Mouse (Mus musculus) testis, postnatal 14 days (tissue): ENCODE results near the gene Senp5.

Experiments
- DNase-seq: peaks from one replicate; pipeline ENCODE4 v3.0.0; 2021; ENCODE audit warnings: low spot score

The Senp5 gene

DNA sequence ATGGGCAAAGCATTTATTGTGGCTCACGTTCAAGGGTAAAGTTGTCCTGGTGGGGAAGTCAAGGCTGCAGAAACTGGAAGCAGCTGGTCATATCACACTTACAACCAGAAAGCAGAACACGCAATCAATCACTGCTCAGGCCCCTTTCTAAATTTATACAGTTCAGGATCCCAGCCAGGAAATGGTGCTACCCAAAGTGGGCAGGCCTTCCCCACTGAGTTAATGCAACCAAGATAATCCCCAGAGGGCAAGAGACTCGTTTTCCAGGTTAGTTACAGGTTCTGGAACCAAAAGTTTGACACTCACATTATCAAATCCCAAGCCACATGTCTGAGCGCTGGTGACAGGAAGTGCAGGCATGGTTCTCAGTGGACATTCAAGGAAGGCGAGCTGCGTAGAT is 64.2 kb downstream of the Senp5 start:
- DNase-seq = no peak

DNA sequence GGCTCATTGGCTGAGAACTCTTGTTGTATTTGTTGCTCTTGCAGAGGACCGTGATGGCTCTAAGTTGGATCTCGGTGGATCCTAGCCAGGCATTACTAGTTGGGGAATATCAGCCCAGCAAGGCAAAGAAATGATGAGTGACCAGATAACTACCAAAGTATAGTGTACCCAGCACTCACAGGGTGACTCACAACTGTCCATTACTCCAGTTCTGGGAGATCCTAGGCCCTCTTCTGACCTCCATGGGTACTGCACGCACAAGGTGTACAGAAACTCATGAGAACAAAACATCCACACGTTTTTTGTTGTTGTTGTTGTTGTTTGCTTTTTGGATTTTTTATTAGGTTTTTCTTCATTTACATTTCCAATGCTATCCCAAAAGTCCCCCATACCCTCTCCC is 66.5 kb downstream of the Senp5 start:
- no peak for DNase-seq

DNA sequence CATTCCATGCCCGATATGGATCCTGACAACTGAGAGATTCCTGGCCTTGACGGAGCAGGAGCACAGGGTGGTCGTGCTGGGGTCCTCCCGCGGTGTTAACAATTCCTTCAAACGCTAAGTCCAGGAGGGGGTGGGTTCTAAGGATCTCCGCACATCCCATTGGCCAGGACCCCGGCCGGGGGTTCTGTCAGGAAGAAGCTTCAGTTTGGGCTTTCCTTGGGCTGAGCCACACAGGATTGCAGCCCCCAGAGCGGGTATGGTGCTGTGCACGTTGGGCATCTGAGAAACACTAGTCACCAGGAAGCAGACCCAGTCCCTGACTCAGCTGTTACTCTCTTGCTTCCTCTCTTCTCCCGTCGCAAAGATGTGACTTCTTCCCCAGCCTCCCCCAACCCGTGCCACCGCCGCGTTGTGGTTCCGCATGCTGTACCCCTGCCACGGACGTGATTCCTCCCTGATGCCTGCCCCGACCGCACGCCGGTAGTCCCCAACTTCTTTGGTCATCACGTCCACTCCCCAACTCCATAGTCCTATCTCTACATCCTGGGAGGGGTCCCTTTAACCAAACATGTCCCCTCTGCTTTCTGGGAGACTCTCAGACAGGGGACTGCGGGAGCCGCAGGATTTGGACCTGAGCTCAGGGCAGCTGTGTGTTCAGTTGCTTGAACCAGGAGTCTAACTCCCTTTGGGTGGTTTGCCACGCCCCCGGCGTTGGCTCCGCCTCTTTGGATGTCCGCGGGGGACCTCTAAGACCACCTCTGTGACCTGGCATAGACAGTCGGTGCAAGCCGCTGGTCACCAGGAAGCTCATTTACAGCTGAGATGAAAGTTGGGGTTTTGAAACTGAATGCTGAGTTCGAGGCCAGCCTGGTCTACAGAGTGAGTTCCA is 67.8 kb downstream of the Senp5 start:
- no peak for DNase-seq

DNA sequence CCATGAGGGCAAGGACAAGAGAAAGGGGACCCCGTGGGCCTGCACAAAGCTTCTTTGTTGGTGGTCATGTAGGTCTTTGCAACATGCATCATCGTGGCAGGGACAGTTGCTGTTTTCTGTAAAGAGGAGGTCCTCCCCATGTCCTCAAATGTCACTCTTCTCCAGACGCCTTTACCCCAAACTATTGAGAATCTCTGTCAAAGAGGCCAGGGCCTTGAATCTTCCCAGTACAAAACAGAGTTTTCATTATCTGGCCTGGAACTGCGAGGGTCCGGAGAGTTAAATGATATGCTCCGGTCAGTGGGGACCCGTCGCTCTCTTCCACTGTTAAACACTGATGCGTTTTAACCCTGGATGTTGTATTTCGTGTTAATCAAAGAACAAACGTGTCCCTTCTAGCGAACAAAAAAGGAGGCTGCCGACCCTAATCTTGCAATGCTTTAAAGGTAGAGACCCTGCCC is 68.5 kb downstream of the Senp5 start:
- no peak for DNase-seq

DNA sequence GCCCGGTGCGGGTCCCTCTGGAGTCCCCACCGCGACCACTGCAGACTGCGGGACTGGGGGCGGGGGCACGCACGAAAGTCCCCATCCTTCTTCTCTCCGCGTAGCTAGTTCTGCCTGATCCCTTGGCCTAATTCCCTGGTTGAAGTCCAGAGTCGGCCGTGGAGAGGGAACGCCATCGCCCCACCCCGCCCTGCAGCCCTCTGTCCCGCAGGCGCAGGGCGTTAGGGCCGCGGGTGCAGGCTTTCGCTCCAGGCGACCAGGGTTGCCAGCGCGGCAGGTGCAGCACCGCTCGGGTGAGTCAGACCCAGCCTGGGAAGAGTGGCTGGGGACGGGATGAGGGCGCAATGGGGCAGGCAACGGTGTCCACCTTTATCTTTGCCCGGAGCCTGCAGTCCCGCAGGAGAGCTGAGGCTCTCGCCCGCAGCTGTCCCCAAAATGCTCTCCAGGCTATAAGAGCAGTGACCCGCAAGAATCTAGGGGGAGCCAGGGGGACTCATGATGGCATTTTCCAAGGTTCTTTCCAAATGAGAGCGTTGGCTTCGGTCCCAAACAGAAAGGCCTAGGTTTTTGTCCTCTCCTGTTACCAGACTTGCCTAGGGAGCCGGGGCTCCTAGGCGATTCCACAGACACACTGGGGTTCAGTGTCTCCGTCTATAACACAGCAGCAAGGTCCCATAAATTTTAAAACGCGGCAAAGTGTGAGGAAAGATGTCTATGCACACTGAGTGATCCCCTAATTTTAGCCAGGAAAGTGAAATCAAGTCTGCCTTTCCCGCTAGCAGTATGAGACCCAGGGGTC is 69.1 kb downstream of the Senp5 start, which contains the start of gene Pigz:
Gene Pigz (plus strand): TSS at position 101 of the 799 bp plus-strand sequence.
- DNase-seq = no peak

DNA sequence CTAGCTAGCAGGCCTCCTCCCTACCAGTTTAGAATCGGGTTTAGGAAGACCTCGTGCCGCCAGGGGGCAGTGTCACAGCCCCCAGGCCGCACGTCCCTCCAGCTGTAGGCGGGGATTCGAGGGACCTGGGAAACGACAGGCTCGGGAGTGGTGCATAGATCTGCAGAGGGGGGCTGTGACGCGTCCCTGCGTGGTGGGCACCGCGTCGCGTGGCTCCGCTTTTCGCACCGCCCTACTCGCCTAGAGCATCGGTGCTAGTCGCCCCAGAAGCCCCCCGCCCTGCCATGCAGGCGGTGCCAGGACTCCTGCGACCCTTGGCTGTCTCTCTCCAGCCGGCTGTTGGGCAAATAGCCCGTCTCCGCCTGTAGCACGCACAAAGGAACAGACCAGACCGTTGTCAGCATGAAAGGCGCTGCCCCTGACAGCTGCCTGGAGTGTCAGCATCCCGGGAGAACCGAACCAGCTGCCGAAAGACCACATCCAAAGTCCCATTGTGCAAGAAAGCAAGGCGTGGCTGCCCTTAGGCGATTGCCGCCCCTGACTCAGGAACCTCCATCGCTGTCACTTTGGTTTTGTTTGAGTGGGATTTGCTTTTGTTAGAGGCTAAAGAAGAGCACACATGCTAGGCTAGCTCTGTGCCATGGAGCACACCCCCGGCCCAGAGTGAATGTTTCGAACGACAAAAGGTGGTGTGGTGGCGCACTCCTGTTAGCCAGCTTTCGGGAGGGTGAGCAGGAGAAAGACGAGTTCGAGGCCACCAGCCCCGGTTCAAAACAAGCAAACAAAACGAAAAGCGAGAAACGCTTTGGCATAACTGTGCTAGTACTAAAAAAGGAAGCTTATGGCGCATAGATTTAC is 70.0 kb downstream of the Senp5 start:
- peak; percentile 81 for DNase-seq

DNA sequence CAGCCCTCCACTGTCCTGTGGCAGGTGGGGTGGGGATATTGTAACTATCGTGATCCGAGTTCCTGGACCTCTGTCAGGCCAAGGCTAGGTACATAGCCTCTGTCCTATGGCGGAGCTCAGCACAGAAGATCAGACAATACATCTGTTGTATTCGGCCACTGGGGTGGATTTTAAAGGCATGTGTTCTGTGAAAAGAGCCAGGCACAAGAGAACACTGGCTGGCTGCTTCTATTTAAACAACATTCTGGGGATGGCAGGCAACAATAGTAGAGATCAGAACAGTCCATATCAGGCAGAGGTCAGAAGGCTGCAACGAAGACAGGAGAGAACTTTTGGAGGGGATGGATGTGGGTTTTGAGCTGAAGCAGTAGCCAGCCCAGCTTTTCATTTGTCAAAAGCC is 70.8 kb downstream of the Senp5 start:
- no peak for DNase-seq

DNA sequence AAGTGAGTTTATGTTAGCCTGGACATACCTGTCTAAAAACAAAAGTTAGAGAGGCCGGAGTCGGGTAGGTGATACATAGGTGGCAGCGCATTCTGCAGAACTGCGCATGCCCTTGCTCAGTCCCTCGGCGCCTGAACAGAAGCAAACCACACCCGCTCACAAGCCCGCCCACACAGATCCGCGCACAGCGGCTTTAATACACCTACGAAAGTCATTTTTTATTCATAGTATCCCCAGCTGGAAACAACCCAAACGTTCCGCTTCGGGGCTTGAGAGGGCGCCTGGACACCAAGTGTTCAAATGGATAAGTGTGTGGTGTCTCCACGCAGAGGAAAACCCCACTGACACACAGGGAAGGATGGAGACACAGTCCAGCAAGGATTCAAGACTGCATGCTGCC is 71.8 kb downstream of the Senp5 start:
- no peak for DNase-seq

DNA sequence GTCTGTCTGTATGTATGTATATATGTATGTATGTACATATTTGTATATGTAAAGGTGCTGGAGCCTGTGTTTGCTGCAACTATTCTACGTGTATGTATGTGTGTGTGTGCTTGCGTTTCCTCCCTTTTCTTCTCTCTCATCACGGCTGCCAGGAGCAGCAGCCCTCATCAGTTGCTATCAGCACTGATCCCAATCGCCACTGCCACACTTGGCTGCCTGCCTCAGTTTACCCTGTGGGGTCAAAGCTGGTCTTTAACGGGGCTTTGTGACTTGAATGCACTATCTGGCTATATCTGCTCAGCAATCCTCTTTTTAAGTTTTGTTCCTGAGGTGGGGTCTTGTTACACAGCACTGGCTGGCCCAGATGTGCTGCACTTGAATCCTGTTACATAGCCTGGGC is 75.7 kb downstream of the Senp5 start:
- no peak for DNase-seq

DNA sequence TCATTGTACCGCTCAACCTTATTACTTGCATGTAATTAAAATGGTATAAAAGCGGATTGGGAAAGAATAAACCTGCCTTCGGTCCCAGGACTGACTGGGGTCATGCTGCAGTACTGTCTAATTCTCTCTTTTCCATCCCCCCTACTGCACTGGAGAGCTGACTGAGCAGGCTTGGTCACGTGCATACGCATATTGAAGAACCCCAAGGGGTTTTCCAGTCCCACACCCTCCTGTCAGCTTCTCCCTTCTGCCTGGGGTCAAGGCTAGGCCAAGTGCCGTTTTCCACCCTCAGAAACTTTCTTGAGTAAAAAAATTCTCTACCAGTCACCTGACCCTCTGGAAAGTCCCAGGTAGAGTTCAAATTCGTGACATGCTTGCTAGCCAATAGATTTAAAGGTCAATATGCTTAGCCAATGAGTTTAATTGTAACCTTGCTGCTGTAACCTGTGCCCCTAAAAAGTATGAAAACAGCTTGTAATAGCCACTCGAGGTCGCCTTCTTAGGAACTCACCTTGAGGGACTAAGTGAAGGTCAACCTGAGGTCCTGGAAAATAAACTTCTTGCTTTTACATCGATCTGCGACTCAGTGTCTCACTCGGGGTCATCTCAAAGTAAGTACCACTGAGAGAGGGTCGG is 76.4 kb downstream of the Senp5 start:
- no peak for DNase-seq

DNA sequence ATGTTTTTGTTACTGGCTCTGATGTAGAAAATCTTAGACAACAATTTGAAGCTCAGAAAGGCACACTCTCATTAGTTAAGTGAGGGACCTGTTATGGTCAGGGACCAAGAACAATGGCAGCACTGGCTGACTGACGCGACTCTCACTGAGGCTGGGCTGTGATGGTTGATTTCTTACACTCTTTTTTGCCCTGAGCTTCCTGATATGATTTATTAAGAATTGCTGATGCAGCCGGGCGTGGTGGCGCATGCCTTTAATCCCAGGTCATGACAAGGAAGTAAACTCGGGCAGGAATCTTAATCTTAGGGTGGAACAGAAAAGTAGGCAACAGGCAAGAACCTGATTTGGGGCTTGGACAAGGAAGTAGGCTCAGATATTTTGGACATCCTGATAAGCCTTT is 77.0 kb downstream of the Senp5 start:
- no peak for DNase-seq

DNA sequence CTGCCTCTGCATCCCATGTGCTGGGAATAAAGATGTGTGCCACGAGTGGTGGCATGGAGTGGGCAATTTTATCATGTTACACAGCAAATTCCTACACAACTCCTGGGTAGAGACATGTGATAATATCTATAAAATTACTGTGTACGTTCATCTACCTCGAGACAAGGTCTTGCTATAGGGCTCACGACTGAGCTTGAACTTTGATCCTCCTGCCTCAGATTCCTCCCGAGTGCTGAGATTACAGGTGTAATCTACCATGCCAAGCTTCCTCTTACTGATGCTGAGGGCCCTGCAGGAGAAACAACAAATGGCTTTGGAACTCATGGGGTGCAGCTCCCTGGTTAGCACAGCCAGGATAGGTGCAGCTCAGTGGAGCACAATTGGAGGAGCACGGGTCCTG is 78.7 kb downstream of the Senp5 start:
- no peak for DNase-seq

DNA sequence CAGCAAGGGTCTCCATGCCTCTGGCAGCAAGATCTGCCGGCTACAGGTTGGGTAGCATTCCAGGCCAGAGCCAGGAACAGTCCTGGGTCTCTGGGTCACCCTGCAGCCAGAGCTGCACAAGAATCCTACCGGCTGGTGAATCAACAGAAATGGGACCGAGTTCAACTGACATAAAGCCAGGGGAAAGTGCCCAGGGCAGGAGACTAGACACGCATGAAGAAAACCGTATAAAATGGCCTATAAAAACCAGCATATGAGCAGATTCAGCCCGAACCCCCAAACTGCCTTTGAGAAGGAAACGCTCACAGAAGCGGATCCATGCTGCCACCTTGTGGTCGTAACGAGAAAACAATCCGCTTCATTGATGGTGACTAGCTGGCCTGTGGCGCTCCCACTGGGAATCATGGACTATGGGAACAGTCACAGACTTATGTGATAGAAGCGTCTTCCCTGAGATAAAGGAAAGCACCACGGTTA is 84.8 kb downstream of the Senp5 start:
- peak; percentile 61 for DNase-seq

DNA sequence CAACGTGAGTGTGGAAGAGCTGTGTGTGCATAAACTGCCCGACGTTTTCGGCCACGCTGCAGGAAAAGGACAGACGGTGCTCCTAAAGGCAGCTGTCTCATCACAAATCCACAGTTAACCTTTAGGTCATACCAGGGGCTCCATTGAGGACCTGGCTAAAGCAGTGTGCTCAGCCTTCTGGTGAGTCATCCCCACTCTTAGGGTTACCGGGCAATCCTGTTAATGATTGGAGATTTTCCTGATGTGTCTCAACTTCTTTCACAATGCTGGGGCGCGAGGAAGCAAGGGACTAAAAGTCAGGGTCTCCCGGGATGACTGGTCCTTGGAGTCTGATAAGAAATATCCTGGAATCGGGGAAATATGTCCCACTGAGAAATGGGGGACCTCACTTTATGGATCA is 85.3 kb downstream of the Senp5 start:
- DNase-seq = no peak

DNA sequence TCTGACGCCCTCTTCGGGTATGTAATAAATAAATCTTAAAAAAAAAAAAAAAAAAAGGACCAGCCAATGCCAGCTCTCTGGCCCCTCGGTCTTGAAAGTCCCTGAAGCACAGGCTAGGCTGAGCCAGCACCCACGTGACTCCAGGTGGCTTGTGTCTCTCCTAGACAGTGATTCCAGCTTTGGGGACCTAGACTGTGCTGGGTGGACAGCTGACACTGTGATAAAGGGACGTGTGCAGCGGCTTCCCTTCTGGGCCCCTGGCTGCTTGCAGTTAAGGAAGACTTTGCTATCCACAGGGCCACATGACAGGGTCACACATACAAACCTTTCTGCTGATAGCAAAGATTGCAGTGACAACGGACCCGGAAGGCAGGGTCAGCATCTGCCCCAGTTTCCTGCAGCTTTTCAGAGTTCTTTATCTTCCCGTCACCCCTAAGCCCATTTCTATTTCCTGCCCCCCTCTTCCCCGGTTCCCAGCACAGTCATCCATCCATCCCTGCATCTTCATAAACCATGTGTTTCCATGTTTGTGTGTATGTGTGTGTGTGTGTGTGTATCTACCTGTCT is 92.7 kb downstream of the Senp5 start:
- no peak for DNase-seq
